Mouse (Mus musculus): Measurements from ENCODE around the gene Olfr1195. TPM values are rescaled to one million over a fixed set of nuclear protein-coding genes. Genes with fewer than 3 reads are reported as not detected.
"Not testable (repeated sequence)": the region's sequence is repeated elsewhere in the genome, so short reads cannot be mapped to it uniquely, and the experiment has no call there.

Gene Olfr1195
- polyA plus RNA-seq (2012; rRNA removed): not detected in 2 replicates
- polyA plus RNA-seq (2014; fragmentation: Nextera tagmentation; extraction: Ambion mirVana): not detected in 2 replicates

DNA sequence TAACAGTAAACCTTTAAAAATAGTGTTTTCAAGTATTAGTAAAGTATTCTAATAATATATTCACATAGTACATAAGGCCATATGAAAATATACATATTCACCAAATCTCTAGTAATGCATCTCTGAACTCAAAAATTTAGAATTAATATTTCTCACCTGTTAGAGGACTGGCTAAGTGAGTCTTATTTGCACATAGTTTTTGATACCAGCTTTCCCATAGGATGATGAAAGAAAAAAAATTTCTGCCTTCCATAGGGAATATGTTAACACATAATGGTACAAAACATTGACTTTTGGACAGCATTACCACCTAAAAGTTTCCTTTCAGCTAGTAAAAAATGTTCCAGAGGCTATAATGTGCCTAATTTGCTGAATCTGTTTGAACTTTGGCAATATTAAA, at the start of gene Olfr1195:
TSS of gene Olfr1195 (minus strand) at position 101 of the 400 bp plus-strand sequence.
- no peaks in the 10 kb centered on the region for H3K4me1 ChIP-seq (replicated peaks; ENCODE audit: control insufficient read depth in 2 of 2, insufficient read depth in 2 of 2, low read length in 1 of 2)
- ATAC-seq (ENCODE audit: insufficient read depth): no peak
- H3K4me2 ChIP-seq (ENCODE audit: low read depth): no peak within 1 kb of the TSS
- no peaks in the 10 kb centered on the region for H3K36me3 ChIP-seq (replicated peaks; ENCODE audit: control insufficient read depth, insufficient read depth, low read depth)
- TF ChIP-seq CTCF (IDR thresholded peaks at IDR 0.05; ENCODE audit: low read depth) (no peak), EP300 (IDR thresholded peaks at IDR 0.05; ENCODE audit: low read depth) (no peak)
- no peaks in the 10 kb centered on the region for H3K27me3 ChIP-seq (ENCODE audit: control insufficient read depth, insufficient read depth, low read length)
- no peaks in the 10 kb centered on the region for H3K9me3 ChIP-seq (ENCODE audit: control insufficient read depth, low read length)
- DNase-seq (ENCODE audit: low read depth in 3 of 3, low spot score in 3 of 3): no peak
- no peak within 1 kb of the TSS for H3K27ac ChIP-seq
- H3K4me3 ChIP-seq (ENCODE audit: insufficient read depth in 1 of 2, low read depth in 2 of 2, low read length in 2 of 2): no peak within 1 kb of the TSS
- no peak within 1 kb of the TSS for H3K9ac ChIP-seq (replicated peaks)

DNA sequence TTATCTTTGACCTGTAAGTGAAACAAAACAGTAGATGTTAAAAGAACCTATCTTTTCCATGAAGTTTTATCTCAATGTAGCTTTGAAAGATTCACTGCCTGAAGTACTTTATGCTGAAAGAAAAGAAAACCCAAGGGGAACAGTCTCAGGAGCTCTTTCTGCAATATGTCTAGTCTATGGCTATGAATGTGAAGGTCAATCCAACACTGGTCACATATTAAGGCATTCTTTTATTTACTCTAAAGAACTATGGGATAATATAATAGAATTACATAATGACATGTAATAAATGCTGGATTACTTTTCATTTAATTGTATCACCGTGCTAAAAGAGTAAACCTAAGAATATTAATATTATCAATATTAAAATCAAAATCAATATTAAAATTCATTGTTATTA, 43.3 kb upstream of the Olfr1195 start, which contains the start of gene Olfr1197:
TSS of gene Olfr1197 (minus strand) at position 101 of the 400 bp plus-strand sequence.
- Histone ChIP-seq H3K4me3 (ENCODE audit: insufficient read depth in 1 of 2, low read depth in 2 of 2, low read length in 2 of 2) (no peak within 1 kb of the TSS), H3K36me3 (replicated peaks; ENCODE audit: control insufficient read depth, insufficient read depth, low read depth) (no peaks in the 10 kb centered on the region), H3K27ac (no peak within 1 kb of the TSS), H3K9me3 (ENCODE audit: control insufficient read depth, low read length) (no peaks in the 10 kb centered on the region), H3K27me3 (ENCODE audit: control insufficient read depth, insufficient read depth, low read length) (no peaks in the 10 kb centered on the region), H3K4me1 (replicated peaks; ENCODE audit: control insufficient read depth in 2 of 2, insufficient read depth in 2 of 2, low read length in 1 of 2) (no peaks in the 10 kb centered on the region), H3K9ac (replicated peaks) (no peak within 1 kb of the TSS), H3K4me2 (ENCODE audit: low read depth) (no peak within 1 kb of the TSS)
- no peak for TF ChIP-seq EP300 (IDR thresholded peaks at IDR 0.05; ENCODE audit: low read depth)
- TF ChIP-seq CTCF (IDR thresholded peaks at IDR 0.05; ENCODE audit: low read depth): no peak
- ATAC-seq (ENCODE audit: insufficient read depth) (no peak), DNase-seq (ENCODE audit: low read depth in 3 of 3, low spot score in 3 of 3) (no peak)
- WGBS (ENCODE audit: insufficient replicate concordance): 49% methylated on average over 1 of the region's 1 CpGs

DNA sequence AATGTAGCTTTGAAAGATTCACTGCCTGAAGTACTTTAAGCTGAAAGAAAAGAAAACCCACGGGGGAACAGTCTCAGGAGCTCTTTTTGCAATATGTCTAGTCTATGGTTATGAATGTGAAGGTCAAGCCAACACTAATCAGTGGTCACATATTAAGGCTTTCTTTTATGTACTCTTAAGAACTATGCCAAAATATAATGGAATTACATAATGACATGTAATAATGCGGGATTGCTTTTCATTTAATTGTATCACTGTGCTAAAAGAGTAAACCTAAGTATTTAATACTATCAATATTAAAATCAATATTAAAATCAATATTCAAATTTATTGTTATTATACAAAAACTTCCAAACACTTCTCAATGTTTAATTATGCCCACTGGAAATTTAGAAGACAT, 15.5 kb upstream of the Olfr1195 start, which contains the start of gene Olfr1196:
TSS of gene Olfr1196 (minus strand) at position 101 of the 400 bp plus-strand sequence.
- ATAC-seq (ENCODE audit: insufficient read depth) (no peak), DNase-seq (ENCODE audit: low read depth in 3 of 3, low spot score in 3 of 3) (no peak)
- Histone ChIP-seq H3K36me3 (replicated peaks; ENCODE audit: control insufficient read depth, insufficient read depth, low read depth) (no peaks in the 10 kb centered on the region), H3K4me1 (replicated peaks; ENCODE audit: control insufficient read depth in 2 of 2, insufficient read depth in 2 of 2, low read length in 1 of 2) (no peaks in the 10 kb centered on the region), H3K4me2 (ENCODE audit: low read depth) (no peak within 1 kb of the TSS), H3K9ac (replicated peaks) (no peak within 1 kb of the TSS), H3K4me3 (ENCODE audit: insufficient read depth in 1 of 2, low read depth in 2 of 2, low read length in 2 of 2) (no peak within 1 kb of the TSS), H3K27ac (no peak within 1 kb of the TSS), H3K9me3 (ENCODE audit: control insufficient read depth, low read length) (no peaks in the 10 kb centered on the region), H3K27me3 (ENCODE audit: control insufficient read depth, insufficient read depth, low read length) (no peaks in the 10 kb centered on the region)
- 60% methylated on average over 2 of the region's 2 CpGs for WGBS (ENCODE audit: insufficient replicate concordance)
- TF ChIP-seq CTCF (IDR thresholded peaks at IDR 0.05; ENCODE audit: low read depth) (no peak), EP300 (IDR thresholded peaks at IDR 0.05; ENCODE audit: low read depth) (no peak)

DNA sequence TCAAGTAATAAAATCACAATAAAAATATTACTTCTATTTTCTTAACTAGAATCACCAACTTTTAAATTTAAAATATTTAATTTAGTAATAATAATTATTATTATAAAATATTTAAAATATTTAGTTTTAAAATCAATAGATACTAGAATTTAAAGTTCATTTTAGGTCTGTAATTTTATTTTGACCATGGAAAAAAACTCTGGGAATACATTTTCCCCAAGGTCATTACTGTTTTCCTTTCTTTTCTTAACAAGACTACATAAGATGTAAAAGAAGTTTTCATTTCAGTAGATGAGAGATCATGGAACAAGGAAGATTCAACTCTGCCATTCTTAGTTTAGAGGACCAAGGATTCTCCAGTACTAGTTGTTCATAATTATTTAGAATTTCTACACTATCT, 13.7 kb downstream of the Olfr1195 start, which contains the start of gene Olfr1193:
TSS of gene Olfr1193 (plus strand) at position 301 of the 400 bp plus-strand sequence.
- H3K4me2 ChIP-seq (ENCODE audit: low read depth); H3K4me3 ChIP-seq (ENCODE audit: insufficient read depth in 1 of 2, low read depth in 2 of 2, low read length in 2 of 2); H3K4me1 ChIP-seq (replicated peaks; ENCODE audit: control insufficient read depth in 2 of 2, insufficient read depth in 2 of 2, low read length in 1 of 2); H3K9ac ChIP-seq (replicated peaks); H3K27ac ChIP-seq; DNase-seq (ENCODE audit: low read depth in 3 of 3, low spot score in 3 of 3); H3K36me3 ChIP-seq (replicated peaks; ENCODE audit: control insufficient read depth, insufficient read depth, low read depth); H3K27me3 ChIP-seq (ENCODE audit: control insufficient read depth, insufficient read depth, low read length); ATAC-seq (ENCODE audit: insufficient read depth); H3K9me3 ChIP-seq (ENCODE audit: control insufficient read depth, low read length): not testable (repeated sequence)

DNA sequence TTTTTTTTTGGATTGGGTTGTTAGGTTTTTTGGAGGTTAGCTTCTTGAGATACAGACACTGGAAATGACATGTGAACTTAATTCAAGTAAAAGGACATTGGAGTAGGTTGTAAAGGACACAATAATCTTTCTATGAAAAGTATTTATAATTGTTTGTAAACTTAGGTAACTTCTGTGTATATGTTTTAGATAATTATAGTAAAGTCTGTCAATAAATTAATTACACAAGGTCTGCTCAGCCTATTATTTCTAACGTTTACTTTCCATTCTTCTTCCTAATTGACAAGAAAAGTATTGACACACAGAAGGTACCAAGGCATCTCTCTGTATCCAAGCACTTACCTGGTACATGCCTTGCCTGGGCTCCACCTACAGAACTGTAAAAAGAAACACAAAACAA, 40.8 kb downstream of the Olfr1195 start, which contains the start of gene Olfr1192-ps1:
TSS of gene Olfr1192-ps1 (plus strand) at position 301 of the 400 bp plus-strand sequence.
- TF ChIP-seq CTCF (IDR thresholded peaks at IDR 0.05; ENCODE audit: low read depth): no peak
- no peak for TF ChIP-seq EP300 (IDR thresholded peaks at IDR 0.05; ENCODE audit: low read depth)
- Histone ChIP-seq H3K27me3 (ENCODE audit: control insufficient read depth, insufficient read depth, low read length) (no peaks in the 10 kb centered on the region), H3K4me3 (ENCODE audit: insufficient read depth in 1 of 2, low read depth in 2 of 2, low read length in 2 of 2) (no peak within 1 kb of the TSS), H3K4me2 (ENCODE audit: low read depth) (no peak within 1 kb of the TSS), H3K27ac (no peak within 1 kb of the TSS), H3K9me3 (ENCODE audit: control insufficient read depth, low read length) (no peaks in the 10 kb centered on the region), H3K4me1 (replicated peaks; ENCODE audit: control insufficient read depth in 2 of 2, insufficient read depth in 2 of 2, low read length in 1 of 2) (no peaks in the 10 kb centered on the region), H3K36me3 (replicated peaks; ENCODE audit: control insufficient read depth, insufficient read depth, low read depth) (no peaks in the 10 kb centered on the region), H3K9ac (replicated peaks) (no peak within 1 kb of the TSS)
- ATAC-seq (ENCODE audit: insufficient read depth) (no peak), DNase-seq (ENCODE audit: low read depth in 3 of 3, low spot score in 3 of 3) (no peak)
- 33% methylated on average over 1 of the region's 1 CpGs for WGBS (ENCODE audit: insufficient replicate concordance)

DNA sequence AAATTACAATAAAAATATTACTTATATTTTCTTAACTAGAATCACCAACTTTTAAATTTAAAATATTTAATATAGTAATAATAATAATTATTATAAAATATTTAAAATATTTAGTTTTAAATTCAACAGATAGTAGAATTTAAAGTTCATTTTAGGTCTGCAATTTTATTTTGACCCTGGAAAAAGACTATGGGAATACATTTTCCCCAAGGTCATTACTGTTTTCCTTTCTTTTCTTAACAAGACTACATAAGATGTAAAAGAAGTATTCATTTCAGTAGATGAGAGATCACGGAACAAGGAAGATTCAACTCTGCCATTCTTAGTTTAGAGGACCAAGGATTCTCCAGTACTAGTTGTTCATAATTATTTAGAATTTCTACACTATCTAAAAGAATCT, 48.7 kb downstream of the Olfr1195 start, which contains the start of gene Olfr1191-ps1:
TSS of gene Olfr1191-ps1 (plus strand) at position 301 of the 400 bp plus-strand sequence.
- not testable (repeated sequence) for H3K27me3 ChIP-seq (ENCODE audit: control insufficient read depth, insufficient read depth, low read length); H3K36me3 ChIP-seq (replicated peaks; ENCODE audit: control insufficient read depth, insufficient read depth, low read depth); DNase-seq (ENCODE audit: low read depth in 3 of 3, low spot score in 3 of 3); H3K4me2 ChIP-seq (ENCODE audit: low read depth); H3K9me3 ChIP-seq (ENCODE audit: control insufficient read depth, low read length); ATAC-seq (ENCODE audit: insufficient read depth); H3K9ac ChIP-seq (replicated peaks); H3K4me3 ChIP-seq (ENCODE audit: insufficient read depth in 1 of 2, low read depth in 2 of 2, low read length in 2 of 2); H3K4me1 ChIP-seq (replicated peaks; ENCODE audit: control insufficient read depth in 2 of 2, insufficient read depth in 2 of 2, low read length in 1 of 2); H3K27ac ChIP-seq
- WGBS (ENCODE audit: insufficient replicate concordance): 50% methylated on average over 1 of the region's 1 CpGs

Measured in liver, embryonic 14.5 days (tissue).